Mouse (Mus musculus) kidney, adult 18-20 months (tissue): ENCODE measurements around the gene Gm13279.
"Not testable (repeated sequence)": the region's sequence is repeated elsewhere in the genome, so short reads cannot be mapped to it uniquely, and the experiment has no call there.

Experiments
- DNase-seq: peaks from one replicate; pipeline ENCODE4 v3.0.0; 2021

The Gm13279 gene

DNA sequence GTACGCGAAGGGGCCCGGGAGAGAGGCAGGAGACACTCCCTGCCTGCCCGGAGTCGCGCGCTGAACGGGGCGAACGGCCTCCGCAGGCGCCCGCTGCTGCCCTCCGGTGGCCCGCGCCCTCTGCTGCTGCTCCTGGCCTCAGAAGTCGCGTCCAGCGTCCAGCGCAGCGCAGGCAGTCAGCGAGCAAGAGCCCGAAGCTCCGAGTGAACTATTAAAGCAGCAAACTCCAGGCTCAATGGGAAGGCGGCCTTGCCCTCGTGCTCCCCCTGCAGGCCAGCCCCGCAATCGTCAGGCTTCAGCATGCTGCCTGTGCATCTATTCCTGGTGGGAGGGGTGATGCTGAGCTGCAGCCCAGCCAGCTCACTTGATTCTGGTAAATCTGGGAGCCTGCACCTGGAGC, at the start of gene Gm13279:
Gene Gm13279, plus strand, starts transcription at position 301 of the 400 bp plus-strand sequence.
- DNase-seq: not testable (repeated sequence)

- DNase-seq: no peak
Measured at GRCm38 (mm10) chr4:88749926-88750325, 47.3 kb upstream of the Gm13279 start.

GRCm38 (mm10) chr4:88754818-88755340, 42.3 kb upstream of the Gm13279 start, which contains the start of gene Gm13271:
Gene Gm13271 (plus strand): TSS chr4:88754868.
- peak; percentile 65 for DNase-seq

- peak; percentile 54 for DNase-seq
Measured at GRCm38 (mm10) chr4:88756581-88757513, 40.4 kb upstream of the Gm13279 start.

DNA sequence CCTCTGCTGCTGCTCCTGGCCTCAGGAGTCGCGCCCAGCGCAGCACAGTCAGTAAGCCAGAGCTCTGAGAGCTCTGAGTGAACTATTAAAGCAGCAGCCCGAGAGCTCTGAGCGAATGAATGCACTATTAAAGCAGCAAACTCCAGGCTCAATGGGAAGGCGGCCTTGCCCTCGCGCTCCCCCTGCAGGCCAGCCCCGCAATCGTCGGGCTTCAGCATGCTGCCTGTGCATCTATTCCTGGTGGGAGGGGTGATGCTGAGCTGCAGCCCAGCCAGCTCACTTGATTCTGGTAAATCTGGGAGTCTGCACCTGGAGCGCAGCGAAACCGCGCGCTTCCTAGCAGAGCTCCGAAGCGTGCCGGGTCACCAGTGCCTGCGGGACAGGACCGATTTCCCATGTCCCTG, 39.6 kb upstream of the Gm13279 start:
- peak; percentile 93 for DNase-seq

DNA sequence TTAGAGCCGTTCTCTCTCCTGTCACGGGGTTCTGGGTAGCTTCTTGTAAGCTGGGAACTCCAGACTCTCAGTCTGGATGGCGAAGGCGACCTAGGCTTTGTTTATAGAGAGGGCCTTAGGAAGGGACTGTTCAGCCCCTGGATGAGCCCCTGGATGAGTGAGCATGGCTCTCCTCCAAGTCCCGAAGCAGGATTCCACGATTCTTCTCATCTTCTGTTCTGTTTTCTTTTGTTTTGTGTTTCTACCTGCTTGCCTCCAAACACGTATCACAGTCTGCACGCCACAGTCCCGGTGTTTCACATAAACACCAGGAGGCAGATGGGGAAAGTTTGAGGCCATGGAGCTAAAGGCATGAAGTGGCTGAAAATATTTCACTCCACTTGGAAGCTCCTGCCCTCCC, 38.4 kb upstream of the Gm13279 start:
- DNase-seq: not testable (repeated sequence)

GRCm38 (mm10) chr4:88759610-88760268, 37.5 kb upstream of the Gm13279 start, which contains the start of gene Gm13283:
Gene Gm13283 (plus strand): TSS chr4:88760119.
- DNase-seq: peak; percentile 35

GRCm38 (mm10) chr4:88760431-88760830, 36.8 kb upstream of the Gm13279 start:
- peak; percentile 81 for DNase-seq

GRCm38 (mm10) chr4:88761776-88762175, 35.4 kb upstream of the Gm13279 start:
- peak; percentile 48 for DNase-seq

GRCm38 (mm10) chr4:88762341-88762740, 34.9 kb upstream of the Gm13279 start:
- DNase-seq: peak; percentile 13

- peak; percentile 68 for DNase-seq
Measured at GRCm38 (mm10) chr4:88763384-88764018, 33.7 kb upstream of the Gm13279 start.

DNA sequence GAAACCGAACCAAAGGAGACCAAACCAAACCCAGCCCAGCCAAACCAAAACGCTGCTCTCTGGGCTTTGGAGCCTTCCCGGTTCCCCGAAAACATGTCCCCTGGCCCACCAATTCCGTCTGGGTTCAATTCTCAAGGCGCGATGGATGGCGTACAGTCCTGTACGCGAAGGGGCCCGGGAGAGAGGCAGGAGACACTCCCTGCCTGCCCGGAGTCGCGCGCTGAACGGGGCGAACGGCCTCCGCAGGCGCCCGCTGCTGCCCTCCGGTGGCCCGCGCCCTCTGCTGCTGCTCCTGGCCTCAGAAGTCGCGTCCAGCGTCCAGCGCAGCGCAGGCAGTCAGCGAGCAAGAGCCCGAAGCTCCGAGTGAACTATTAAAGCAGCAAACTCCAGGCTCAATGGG, 23.7 kb upstream of the Gm13279 start, which contains the start of gene Gm13290:
Gene Gm13290, plus strand, starts transcription at position 301 of the 400 bp plus-strand sequence.
- not testable (repeated sequence) for DNase-seq

DNA sequence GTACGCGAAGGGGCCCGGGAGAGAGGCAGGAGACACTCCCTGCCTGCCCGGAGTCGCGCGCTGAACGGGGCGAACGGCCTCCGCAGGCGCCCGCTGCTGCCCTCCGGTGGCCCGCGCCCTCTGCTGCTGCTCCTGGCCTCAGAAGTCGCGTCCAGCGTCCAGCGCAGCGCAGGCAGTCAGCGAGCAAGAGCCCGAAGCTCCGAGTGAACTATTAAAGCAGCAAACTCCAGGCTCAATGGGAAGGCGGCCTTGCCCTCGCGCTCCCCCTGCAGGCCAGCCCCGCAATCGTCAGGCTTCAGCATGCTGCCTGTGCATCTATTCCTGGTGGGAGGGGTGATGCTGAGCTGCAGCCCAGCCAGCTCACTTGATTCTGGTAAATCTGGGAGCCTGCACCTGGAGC, 20.6 kb upstream of the Gm13279 start, which contains the start of gene Gm13289:
Gene Gm13289, plus strand, starts transcription at position 301 of the 400 bp plus-strand sequence.
- DNase-seq: not testable (repeated sequence)

- DNase-seq: not testable (repeated sequence)
Measured at GRCm38 (mm10) chr4:88779550-88779949, 17.6 kb upstream of the Gm13279 start, which contains the start of gene Gm13272. Gene Gm13272 (plus strand): TSS chr4:88779850.

GRCm38 (mm10) chr4:88780320-88780719, 16.9 kb upstream of the Gm13279 start:
- not testable (repeated sequence) for DNase-seq

- not testable (repeated sequence) for DNase-seq
Measured at GRCm38 (mm10) chr4:88781831-88782230, 15.4 kb upstream of the Gm13279 start, which contains the start of gene Ifnz. Gene Ifnz (plus strand): TSS chr4:88782131.

DNA sequence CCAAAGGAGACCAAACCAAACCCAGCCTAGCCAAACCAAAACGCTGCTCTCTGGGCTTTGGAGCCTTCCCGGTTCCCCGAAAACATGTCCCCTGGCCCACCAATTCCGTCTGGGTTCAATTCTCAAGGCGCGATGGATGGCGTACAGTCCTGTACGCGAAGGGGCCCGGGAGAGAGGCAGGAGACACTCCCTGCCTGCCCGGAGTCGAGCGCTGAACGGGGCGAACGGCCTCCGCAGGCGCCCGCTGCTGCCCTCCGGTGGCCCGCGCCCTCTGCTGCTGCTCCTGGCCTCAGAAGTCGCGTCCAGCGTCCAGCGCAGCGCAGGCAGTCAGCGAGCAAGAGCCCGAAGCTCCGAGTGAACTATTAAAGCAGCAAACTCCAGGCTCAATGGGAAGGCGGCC, 14.9 kb upstream of the Gm13279 start:
- not testable (repeated sequence) for DNase-seq

DNA sequence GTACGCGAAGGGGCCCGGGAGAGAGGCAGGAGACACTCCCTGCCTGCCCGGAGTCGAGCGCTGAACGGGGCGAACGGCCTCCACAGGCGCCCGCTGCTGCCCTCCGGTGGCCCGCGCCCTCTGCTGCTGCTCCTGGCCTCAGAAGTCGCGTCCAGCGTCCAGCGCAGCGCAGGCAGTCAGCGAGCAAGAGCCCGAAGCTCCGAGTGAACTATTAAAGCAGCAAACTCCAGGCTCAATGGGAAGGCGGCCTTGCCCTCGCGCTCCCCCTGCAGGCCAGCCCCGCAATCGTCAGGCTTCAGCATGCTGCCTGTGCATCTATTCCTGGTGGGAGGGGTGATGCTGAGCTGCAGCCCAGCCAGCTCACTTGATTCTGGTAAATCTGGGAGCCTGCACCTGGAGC, 11.8 kb upstream of the Gm13279 start, which contains the start of gene Gm13276:
Gene Gm13276, plus strand, starts transcription at position 301 of the 400 bp plus-strand sequence.
- DNase-seq: not testable (repeated sequence)

DNA sequence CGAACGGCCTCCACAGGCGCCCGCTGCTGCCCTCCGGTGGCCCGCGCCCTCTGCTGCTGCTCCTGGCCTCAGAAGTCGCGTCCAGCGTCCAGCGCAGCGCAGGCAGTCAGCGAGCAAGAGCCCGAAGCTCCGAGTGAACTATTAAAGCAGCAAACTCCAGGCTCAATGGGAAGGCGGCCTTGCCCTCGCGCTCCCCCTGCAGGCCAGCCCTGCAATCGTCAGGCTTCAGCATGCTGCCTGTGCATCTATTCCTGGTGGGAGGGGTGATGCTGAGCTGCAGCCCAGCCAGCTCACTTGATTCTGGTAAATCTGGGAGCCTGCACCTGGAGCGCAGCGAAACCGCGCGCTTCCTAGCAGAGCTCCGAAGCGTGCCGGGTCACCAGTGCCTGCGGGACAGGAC, 8.8 kb upstream of the Gm13279 start, which contains the start of gene Gm13277:
Gene Gm13277, plus strand, starts transcription at position 231 of the 400 bp plus-strand sequence.
- peak; percentile 74 for DNase-seq

- not testable (repeated sequence) for DNase-seq
Measured at GRCm38 (mm10) chr4:88791250-88791649, 5.9 kb upstream of the Gm13279 start, which contains the start of gene Gm13278. Gene Gm13278 (plus strand): TSS chr4:88791550.

GRCm38 (mm10) chr4:88793936-88794675, 3.1 kb upstream of the Gm13279 start, which contains the start of gene Gm13275:
Gene Gm13275 (plus strand): TSS chr4:88794487.
- DNase-seq: peak; percentile 74
